Mouse (Mus musculus): ENCODE measurements around the gene Insl5.

DNA sequence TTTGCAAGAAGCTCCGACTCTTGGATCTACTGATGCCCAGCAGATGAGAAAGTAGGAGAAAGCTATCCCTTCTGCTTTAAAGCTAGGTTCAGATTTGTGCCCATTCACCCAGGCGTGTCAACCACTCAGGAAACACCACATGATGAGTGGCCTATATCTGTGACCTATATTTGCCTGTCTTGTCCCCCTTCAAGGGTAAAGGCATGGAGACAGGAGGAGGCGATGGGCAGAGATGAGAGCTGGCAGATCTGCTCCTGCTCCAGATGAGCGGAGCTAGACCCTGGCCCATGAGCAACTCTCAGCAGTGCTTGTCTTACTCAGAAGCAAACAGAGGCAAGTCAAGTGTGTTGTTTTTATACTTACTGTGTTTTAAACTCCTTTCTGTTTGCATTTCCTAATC, 15.9 kb downstream of the Insl5 start:
- TF ChIP-seq POLR2A (IDR thresholded peaks at IDR 0.05; ENCODE audit: low read depth, low read length) (no peak), CTCF (IDR thresholded peaks at IDR 0.05; ENCODE audit: extremely low read depth, insufficient read length, insufficient replicate concordance, low read depth, low read length) (no peak)

Measured in small intestine, adult 2 months (tissue).